Mouse (Mus musculus) myocyte (in vitro differentiated cells): Measurements from ENCODE around the gene Ptrh1. TPM values are rescaled to one million over a fixed set of nuclear protein-coding genes. Genes with fewer than 3 reads are reported as not detected.

ENCODE experiments used
- H3K27me3 ChIP-seq: one replicate; pipeline ENCODE4 v1.6.1; 2011; ENCODE audit not compliant: control insufficient read depth, insufficient read depth, insufficient read length
- H3K36me3 ChIP-seq: one replicate; pipeline ENCODE4 v1.6.1; 2011; ENCODE audit not compliant: control insufficient read depth, insufficient read depth
- H3K4me2 ChIP-seq: one replicate; pipeline ENCODE4 v1.6.1; 2011; ENCODE audit warnings: low read depth, control low read depth
- H3K4me3 ChIP-seq: one replicate; pipeline ENCODE4 v1.5.1; 2011; ENCODE audit warnings: mild to moderate bottlenecking, control low read depth, moderate library complexity
- H3K79me2 ChIP-seq: one replicate; pipeline ENCODE4 v1.6.1; 2011; ENCODE audit not compliant: control insufficient read depth, insufficient read depth
- H3ac ChIP-seq: one replicate; pipeline ENCODE4 v1.6.1; 2011; ENCODE audit not compliant: control insufficient read depth, insufficient read length
- CEBPB ChIP-seq: IDR thresholded peaks from 2 replicates; pipeline ENCODE4 v1.6.1; 2011; ENCODE audit warnings: mild to moderate bottlenecking, moderate library complexity; ENCODE audit not compliant: poor library complexity, insufficient read depth, severe bottlenecking
- E2F4 ChIP-seq: IDR thresholded peaks from one replicate; pipeline ENCODE4 v1.6.1; 2011; ENCODE audit warnings: mild to moderate bottlenecking, control low read depth, moderate library complexity; ENCODE audit not compliant: insufficient read depth
- MAX ChIP-seq: IDR thresholded peaks from one replicate; pipeline ENCODE4 v1.6.1; 2011; ENCODE audit warnings: low read depth, mild to moderate bottlenecking, control low read depth
- MYOD1 ChIP-seq, 3 experiments: IDR thresholded peaks; one replicate each; pipeline ENCODE4 v1.6.1; 2011; ENCODE audit warnings: control low read depth in 2 of 3, low read depth in 2 of 3, mild to moderate bottlenecking in 2 of 3, moderate library complexity in 1 of 3; ENCODE audit not compliant: insufficient read length in 2 of 3, control insufficient read depth in 1 of 3
- MYOG ChIP-seq, 3 experiments: IDR thresholded peaks; one replicate each; pipeline ENCODE4 v1.6.1; 2011; ENCODE audit warnings: control low read depth in 2 of 3, low read depth in 2 of 3, mild to moderate bottlenecking in 2 of 3; ENCODE audit not compliant: insufficient read length in 2 of 3, control insufficient read depth in 1 of 3, insufficient read depth in 1 of 3
- POLR2A ChIP-seq: IDR thresholded peaks from one replicate; pipeline ENCODE4 v1.6.1; 2011; ENCODE audit warnings: low read depth, mild to moderate bottlenecking, control low read depth, moderate library complexity; ENCODE audit not compliant: insufficient read length
- POLR2AphosphoS2 ChIP-seq: IDR thresholded peaks from one replicate; pipeline ENCODE4 v1.6.1; 2011; ENCODE audit warnings: low read depth, control low read depth; ENCODE audit not compliant: insufficient read length
- REST ChIP-seq: IDR thresholded peaks from one replicate; pipeline ENCODE4 v1.6.1; 2011; ENCODE audit warnings: mild to moderate bottlenecking, control low read depth, moderate library complexity; ENCODE audit not compliant: insufficient read depth, insufficient read length
- SRF ChIP-seq: IDR thresholded peaks from one replicate; pipeline ENCODE4 v1.6.1; 2011; ENCODE audit warnings: low read depth; ENCODE audit not compliant: control insufficient read depth, insufficient read length
- TCF12 ChIP-seq: IDR thresholded peaks from one replicate; pipeline ENCODE4 v1.6.1; 2011; ENCODE audit warnings: mild to moderate bottlenecking, control low read depth; ENCODE audit not compliant: poor library complexity, insufficient read depth, severe bottlenecking
- TCF3 ChIP-seq: IDR thresholded peaks from one replicate; pipeline ENCODE4 v1.6.1; 2011; ENCODE audit warnings: low read depth, control low read depth; ENCODE audit not compliant: insufficient read length
- USF1 ChIP-seq: IDR thresholded peaks from one replicate; pipeline ENCODE4 v1.6.1; 2011; ENCODE audit warnings: low read depth, mild to moderate bottlenecking, control low read depth, moderate library complexity
- polyA plus RNA-seq: library from polyadenylated mRNA; unstranded; fragments of >200 nt; fragmentation: generic; extraction: Trizol; gene quantifications from one replicate; pipeline ENCODE4 v1.2.1, GENCODE M21; 2012; ENCODE audit warnings: missing spikeins

Gene Ptrh1
- polyA plus RNA-seq, 1 experiment, result 74.1 TPM

DNA sequence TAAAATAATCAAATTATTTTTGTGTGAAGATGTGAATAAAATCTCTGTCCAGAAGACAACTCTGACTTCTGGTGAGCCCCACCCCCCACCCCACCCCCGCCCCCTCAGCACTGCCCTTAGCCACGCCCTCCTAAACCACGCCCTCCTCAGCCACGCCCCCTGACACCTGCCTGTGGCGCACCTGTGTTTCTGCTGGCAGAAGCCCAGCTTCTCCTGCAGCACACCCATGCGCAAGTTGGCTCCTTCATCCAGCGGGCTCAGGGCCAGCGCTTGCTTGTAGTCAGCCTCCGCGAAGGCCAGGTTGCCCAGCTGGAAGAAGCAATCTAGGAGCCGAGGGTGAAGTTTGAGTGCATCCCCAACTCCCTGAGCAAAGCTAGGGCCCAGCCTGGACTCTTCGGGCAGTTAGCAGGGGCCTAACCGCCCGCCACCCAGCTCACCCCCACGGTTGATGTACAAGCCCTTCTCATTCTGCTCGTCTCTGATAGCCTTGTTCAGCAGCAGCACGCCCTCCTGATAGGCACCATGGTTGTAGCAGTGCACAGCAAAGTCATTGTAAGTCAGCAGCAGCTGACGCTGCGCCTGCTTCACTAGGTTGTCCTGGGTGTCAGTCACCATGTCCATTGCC is 6.8 kb upstream of the Ptrh1 start:
- TF ChIP-seq CEBPB, result no peak
- TF ChIP-seq USF1, result no peak
- no peak for TF ChIP-seq POLR2AphosphoS2
- TF ChIP-seq TCF3, result no peak
- TF ChIP-seq MYOD1 (IDR thresholded peaks at IDR 0.05; ENCODE audit: control insufficient read depth in 1 of 3, insufficient read length in 2 of 3, low read depth in 2 of 3), result no peak
- no peak for TF ChIP-seq TCF12
- no peak overlapping the region for H3K4me3 ChIP-seq
- H3K36me3 ChIP-seq, result no peaks in the 10 kb centered on the region
- no peaks in the 10 kb centered on the region for H3K79me2 ChIP-seq
- no peaks in the 10 kb centered on the region for H3K27me3 ChIP-seq
- H3ac ChIP-seq, result no peak overlapping the region
- H3K4me2 ChIP-seq, result no peak overlapping the region

DNA sequence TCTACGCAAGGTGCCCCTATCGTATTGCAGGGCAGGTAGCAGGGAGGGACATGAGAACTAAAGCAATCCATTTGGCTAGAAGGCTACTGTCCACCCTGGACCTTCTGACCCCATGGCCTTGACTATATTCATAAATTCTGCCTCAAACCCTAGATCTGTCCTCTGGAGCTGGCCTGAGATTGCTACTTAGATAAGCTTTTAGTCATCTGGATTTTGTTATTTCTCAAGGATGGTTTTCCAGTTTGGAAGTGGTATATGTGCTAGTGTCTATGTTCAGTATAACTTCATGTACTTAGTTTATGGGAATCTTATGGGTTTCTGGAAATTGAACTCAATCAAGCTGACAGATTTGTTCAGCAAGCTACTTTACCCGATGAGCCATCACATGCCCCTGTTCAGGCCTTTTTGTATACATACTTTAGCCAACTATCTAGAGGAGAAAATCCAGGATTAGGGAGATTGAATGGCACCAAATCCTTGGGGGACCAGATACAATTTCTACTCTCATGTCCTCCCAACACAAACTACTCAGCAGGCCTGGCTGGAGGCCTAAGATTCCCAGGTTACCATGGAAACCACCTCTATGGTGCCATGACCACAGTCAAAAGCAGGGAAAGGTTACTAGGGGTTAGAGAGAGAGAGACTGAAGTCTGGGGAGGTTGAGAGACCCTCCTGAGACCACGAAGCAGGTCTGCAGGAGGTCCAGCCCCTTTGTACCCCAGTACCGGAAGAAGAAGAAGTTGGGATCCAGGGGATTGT is 6.1 kb upstream of the Ptrh1 start:
- Histone ChIP-seq H3K4me2 (no peak overlapping the region), H3ac (no peak overlapping the region), H3K36me3 (no peaks in the 10 kb centered on the region), H3K79me2 (no peaks in the 10 kb centered on the region), H3K4me3 (no peak overlapping the region), H3K27me3 (no peaks in the 10 kb centered on the region)
- TF ChIP-seq MAX, result no peak
- no peak for TF ChIP-seq MYOG (IDR thresholded peaks at IDR 0.05; ENCODE audit: control insufficient read depth in 1 of 3, insufficient read depth in 1 of 3, insufficient read length in 2 of 3, low read depth in 2 of 3)
- no peak for TF ChIP-seq E2F4
- no peak for TF ChIP-seq REST
- TF ChIP-seq SRF, result no peak
- TF ChIP-seq TCF12, result no peak
- no peak for TF ChIP-seq TCF3

DNA sequence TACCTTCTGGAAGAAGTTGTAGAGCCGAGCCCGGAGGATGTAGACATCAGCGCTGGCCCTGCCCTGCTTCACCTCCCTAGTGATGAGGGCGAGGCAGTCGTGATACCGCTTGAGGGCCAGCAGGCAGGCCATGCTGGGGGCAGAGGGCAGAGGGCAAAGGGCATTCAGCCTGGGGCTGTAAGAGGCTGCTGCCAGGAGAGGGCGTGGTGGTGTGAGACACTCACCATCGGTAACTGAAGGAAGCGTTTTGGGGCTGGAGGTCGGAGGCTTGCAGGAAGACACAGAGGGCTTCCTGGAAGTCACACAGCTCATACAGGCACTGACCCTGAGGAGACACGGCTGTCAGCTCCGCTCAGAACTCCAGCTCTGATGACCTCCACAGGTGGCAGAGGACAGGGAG is 3.7 kb upstream of the Ptrh1 start:
- no peak overlapping the region for H3K4me3 ChIP-seq
- no peaks in the 10 kb centered on the region for H3K27me3 ChIP-seq
- TF ChIP-seq MYOD1 (IDR thresholded peaks at IDR 0.05; ENCODE audit: control insufficient read depth in 1 of 3, insufficient read length in 2 of 3, low read depth in 2 of 3) (no peak), CEBPB (no peak), REST (no peak), TCF3 (no peak), SRF (no peak), USF1 (no peak), POLR2A (no peak), MAX (no peak), TCF12 (no peak)
- H3K4me2 ChIP-seq, result no peak overlapping the region
- H3K79me2 ChIP-seq, result peaks cover 6% of the 10 kb centered on the region
- no peaks in the 10 kb centered on the region for H3K36me3 ChIP-seq
- H3ac ChIP-seq, result no peak overlapping the region

DNA sequence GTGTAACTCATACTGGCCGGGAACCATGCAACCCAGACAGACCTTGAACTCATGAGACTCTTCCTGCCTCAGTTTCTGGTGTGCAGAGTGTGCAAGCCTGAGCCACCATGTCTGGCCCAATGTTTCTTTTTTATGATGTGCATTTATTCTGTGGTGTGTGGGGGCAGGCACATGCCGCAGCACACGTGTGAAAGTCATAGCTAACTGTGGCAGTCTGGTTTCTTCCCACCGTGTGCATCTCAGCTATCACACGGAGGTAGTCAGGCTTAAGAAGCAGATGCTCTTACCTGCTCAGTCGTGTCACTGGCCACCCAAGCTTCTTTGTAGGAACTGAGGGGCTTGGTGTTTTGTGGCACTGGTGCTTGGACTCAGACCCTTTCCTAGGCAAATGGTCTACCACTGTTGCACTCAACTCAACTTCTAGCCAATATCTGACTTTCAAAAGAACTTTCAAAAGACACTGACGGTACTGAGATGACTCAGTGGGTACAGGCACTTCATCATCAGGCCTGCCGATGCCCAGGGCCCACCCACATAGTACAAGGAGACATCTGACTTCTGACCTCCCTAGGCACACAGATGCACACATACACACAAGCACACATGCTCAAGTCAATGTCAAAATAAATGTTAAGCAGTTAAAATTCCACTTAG is 2.8 kb upstream of the Ptrh1 start:
- Histone ChIP-seq H3K36me3 (peaks cover 8% of the 10 kb centered on the region), H3K4me2 (no peak overlapping the region), H3K79me2 (peaks cover 6% of the 10 kb centered on the region), H3K4me3 (no peak overlapping the region), H3ac (no peak overlapping the region), H3K27me3 (no peaks in the 10 kb centered on the region)
- no peak for TF ChIP-seq TCF3
- no peak for TF ChIP-seq MYOD1 (IDR thresholded peaks at IDR 0.05; ENCODE audit: control insufficient read depth in 1 of 3, insufficient read length in 2 of 3, low read depth in 2 of 3)
- TF ChIP-seq POLR2AphosphoS2, result no peak
- TF ChIP-seq TCF12, result no peak
- no peak for TF ChIP-seq E2F4
- no peak for TF ChIP-seq MAX
- no peak for TF ChIP-seq SRF
- no peak for TF ChIP-seq MYOG (IDR thresholded peaks at IDR 0.05; ENCODE audit: control insufficient read depth in 1 of 3, insufficient read depth in 1 of 3, insufficient read length in 2 of 3, low read depth in 2 of 3)
- TF ChIP-seq CEBPB, result no peak
- TF ChIP-seq POLR2A, result no peak
- TF ChIP-seq USF1, result no peak
- no peak for TF ChIP-seq REST

DNA sequence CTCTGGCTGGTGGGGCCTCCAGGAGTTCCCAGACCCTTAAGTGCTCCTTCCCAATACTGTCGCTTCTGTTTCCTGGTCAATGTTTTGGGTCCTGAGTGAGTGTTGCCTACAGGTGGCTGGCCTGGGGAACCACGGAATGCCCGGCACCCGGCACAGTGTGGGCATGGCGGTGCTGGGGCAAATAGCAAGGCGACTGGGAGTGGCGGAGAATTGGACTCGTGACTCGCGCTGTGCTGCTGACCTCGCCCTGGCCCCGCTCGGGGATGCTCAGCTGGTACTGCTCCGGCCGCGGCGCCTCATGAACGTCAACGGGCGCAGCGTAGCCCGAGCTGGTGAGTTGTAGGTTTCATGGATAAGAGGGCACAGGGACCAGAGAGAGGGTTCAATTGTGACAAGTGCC is 606 bp downstream of the Ptrh1 start:
- peak overlapping the region; percentile 71 for H3K4me3 ChIP-seq
- peak overlapping the region; percentile 21 for H3ac ChIP-seq
- peak overlapping the region; percentile 75 for H3K4me2 ChIP-seq
- TF ChIP-seq POLR2A (peak; percentile 51), MYOD1 (IDR thresholded peaks at IDR 0.05; ENCODE audit: control insufficient read depth in 1 of 3, insufficient read length in 2 of 3, low read depth in 2 of 3) (peak in 1 of 3 experiments; percentile 2), MYOG (IDR thresholded peaks at IDR 0.05; ENCODE audit: control insufficient read depth in 1 of 3, insufficient read depth in 1 of 3, insufficient read length in 2 of 3, low read depth in 2 of 3) (peak in 1 of 3 experiments; percentile 45), USF1 (no peak)
- peaks cover 13% of the 10 kb centered on the region for H3K36me3 ChIP-seq
- H3K27me3 ChIP-seq, result no peaks in the 10 kb centered on the region
- H3K79me2 ChIP-seq, result peaks cover 6% of the 10 kb centered on the region
